Mouse (Mus musculus): ENCODE results near the gene Dbnl.

GRCm38 (mm10) chr11:5802457-5803217 lies 14.3 kb downstream of the Dbnl start:
- TF ChIP-seq CTCF (IDR thresholded peaks at IDR 0.05; ENCODE audit: low read depth) (no peak), EP300 (IDR thresholded peaks at IDR 0.05; ENCODE audit: low read depth) (no peak)
